Mouse (Mus musculus) heart, postnatal 14 days (tissue): ENCODE results near the gene Tcl1b5. TPM values are rescaled to one million over a fixed set of nuclear protein-coding genes. Genes with fewer than 3 reads are reported as not detected.
"Not testable (repeated sequence)": the region's sequence is repeated elsewhere in the genome, so short reads cannot be mapped to it uniquely, and the experiment has no call there.

ENCODE experiments used
- DNase-seq, 2 experiments: peaks; one replicate each; pipeline ENCODE4 v3.0.0; 2021 to 2022
- intact Hi-C: fragments of 180-260 bp; cut with DNase I; formaldehyde crosslinking; loops from one replicate; pipeline ENCODE4 v1.15.1; 2025
- long read RNA-seq, 2 experiments: library from polyadenylated mRNA; stranded (forward); transcript quantifications; one replicate each; pipeline ENCODE4 v2.0.0; 2021
- total RNA-seq, 2 experiments: library from RNA; stranded (reverse); gene quantifications; 2 replicates each; pipeline ENCODE4 v1.2.3; 2021

Gene Tcl1b5
- not detected for total RNA-seq
- long read RNA-seq, experiment 1, result 0 reads
- long read RNA-seq, experiment 2, result 0 reads

DNA sequence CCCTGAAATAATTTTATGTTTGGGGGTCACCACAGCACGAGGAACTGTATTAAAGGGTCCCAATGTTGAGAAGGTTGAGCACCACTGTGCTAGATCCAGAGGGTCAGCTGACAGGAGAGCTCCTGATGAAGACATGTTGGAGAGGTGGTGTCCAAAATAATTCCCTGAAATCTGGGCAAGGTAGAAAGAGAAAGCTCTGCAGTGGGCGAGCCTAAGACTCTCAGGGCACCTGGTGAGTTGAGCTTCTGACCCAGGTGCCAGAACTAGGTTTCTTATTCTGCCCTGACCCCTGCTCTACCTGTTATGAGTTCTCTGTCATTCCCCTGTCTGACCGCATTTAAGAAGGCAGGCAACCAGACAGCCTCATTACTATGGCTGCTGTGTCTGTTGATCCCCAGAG is at the start of gene Tcl1b5:
Tcl1b5 (plus strand) TSS at position 301 of the 400 bp plus-strand sequence.
- not testable (repeated sequence) for DNase-seq
- intact Hi-C loops, result loop anchor here (10.0 kb wide), 1 partner anchor 121 kb away; no protein-coding TSS in a partner anchor

DNA sequence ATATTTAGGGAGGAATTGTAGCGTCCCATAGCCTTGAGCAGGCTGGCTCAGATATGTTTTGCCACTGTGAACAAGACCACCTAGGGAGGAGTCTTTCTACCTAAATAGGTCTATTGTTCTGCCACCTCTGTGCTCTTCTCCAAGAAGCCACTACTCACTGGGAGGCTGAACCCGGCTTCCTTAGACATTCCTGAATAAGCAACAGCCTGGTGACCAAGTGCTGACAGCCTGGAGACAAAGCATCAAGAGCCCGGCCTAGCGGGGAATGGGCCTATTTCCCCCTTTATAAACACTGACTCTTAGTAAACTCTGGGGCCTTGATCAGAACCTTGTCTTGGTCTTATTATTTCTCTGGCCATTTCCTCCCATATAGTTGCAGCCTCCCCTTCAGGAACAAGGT is 49.6 kb upstream of the Tcl1b5 start:
- intact Hi-C loops, result no loop called here
- DNase-seq, result no peak

DNA sequence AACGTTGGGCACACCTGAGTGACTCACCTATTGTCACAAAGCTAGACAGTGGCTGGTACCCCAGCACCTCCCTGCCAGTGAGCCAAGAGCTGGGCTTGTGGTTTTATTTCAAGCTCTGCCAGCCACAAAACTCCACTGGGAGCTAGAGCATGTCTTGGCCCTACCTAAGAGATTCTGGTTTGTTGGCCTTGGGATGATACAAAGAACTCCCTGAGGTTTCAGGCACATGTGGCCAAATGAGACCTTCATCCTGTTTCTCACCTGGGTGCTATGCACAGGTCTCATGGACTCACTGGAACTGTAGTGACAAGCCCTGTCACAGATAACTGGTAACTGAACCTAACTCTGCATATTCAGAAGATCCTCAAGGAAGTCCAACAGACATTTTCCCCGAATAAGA is 48.5 kb upstream of the Tcl1b5 start:
- intact Hi-C loops, result no loop called here

DNA sequence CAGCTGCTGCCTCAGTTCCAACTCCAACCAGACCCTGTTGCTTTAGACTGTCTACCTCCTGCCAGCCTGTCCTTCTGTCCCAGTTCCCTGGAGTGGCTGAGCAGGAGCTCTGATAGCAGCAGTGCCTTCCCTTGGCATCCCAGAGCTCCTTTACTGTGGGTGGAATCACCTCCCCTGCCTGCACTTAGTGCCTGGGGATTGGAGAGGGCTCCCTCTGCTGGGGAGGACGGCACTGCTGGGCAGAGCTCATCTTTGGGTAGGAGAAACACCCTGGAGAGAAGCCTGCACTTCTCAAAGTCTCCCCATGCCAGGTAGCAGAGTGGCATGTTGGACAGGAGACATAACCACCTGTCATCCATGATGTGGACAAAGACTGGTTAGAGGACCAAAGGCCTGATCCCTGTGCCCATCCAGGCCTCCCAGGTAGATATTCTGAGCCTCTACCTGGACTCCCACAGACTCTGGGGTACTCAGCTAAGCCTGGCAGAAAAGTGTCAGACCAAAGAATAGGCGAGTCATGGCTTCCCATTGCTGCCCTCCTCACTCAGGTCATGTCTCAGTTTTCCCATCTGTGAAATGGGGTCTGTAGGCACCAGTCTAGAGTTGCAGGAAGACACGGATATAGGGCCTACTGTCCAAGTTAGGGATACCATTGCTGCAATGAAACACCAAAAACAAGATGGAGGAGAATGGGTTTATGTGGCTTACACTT is 46.5 kb upstream of the Tcl1b5 start:
- intact Hi-C loops, DNase-seq: not testable (repeated sequence)

More for the DNA sequence above, 48.5 kb upstream of the Tcl1b5 start:
- DNase-seq, result no peak

DNA sequence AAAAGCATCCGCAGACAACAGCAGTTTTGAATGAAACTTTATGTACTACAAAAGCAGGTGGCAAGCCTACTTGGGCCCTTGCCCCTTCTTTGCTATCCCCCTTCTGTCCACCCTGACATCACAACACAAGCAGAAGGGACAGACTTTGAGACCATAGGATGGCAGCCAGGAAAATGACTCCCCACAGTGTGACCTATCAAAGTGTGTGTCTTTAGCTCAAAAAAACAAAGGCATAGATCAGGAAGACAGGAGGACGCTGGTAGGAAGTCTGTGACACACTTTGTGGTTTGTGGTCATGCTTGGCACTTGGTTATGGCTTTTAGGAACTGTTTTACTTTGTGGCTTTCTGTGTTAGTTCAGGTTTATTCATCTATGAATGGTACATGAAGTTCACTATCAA is 42.0 kb upstream of the Tcl1b5 start:
- DNase-seq, intact Hi-C loops: not testable (repeated sequence)

DNA sequence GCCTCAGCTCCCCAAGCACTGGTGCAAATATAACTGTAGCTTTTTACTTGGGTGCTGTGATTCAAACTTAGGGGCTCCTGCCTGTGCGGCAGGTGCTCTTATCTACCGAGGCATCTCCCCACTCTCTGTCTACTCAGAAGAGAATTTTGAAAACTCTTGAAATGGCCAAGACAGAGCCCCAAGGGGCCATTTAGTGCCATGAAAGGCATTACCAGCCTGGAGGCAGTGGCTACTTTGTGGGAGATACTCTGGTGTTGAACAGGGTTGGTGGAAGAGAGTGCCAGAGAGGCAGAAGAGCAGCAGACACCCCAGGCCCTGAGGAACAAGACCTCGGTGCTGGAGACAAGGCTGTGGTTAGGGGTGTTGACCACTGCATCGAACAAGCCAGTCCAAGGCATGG is 41.3 kb upstream of the Tcl1b5 start:
- intact Hi-C loops, DNase-seq: not testable (repeated sequence)

DNA sequence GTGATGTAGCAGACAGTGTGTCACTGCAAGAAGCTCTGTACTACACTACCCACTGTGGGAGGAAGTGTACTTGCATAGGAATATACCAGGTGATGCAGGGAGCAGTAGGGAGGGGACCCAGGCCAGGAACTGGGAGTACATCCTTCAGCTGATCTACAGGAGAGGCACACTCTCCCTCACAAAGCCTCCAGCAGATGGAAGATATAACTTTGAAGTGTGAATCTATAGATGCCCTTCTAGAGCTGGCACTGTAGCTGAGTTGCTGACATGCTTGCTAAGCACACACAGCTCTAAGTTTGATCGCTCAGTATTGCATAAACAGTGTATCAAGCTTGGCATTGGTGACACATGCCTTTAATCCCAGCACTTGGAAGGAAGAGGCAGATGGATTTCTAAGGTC is 38.4 kb upstream of the Tcl1b5 start:
- intact Hi-C loops, DNase-seq: not testable (repeated sequence)

DNA sequence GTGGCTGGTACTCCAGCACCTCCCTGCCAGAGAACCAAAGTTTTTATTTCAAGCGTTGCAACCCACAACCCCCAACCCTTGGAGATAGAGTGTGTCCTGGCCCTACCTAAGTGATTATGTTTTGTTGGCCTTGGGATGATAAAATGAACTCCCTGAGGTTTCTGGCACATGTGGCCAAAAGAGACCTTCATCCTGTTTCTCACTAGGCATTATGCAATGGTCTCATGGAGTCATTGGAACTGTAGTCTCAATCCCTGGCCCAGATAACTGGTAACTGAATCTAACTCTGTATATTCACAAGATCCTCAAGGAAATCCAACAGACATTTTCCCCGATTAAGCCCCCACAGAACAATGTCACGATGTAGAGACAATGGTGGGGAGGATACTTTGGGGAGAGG is 33.0 kb upstream of the Tcl1b5 start:
- DNase-seq, result no peak
- intact Hi-C loops, result no loop called here

DNA sequence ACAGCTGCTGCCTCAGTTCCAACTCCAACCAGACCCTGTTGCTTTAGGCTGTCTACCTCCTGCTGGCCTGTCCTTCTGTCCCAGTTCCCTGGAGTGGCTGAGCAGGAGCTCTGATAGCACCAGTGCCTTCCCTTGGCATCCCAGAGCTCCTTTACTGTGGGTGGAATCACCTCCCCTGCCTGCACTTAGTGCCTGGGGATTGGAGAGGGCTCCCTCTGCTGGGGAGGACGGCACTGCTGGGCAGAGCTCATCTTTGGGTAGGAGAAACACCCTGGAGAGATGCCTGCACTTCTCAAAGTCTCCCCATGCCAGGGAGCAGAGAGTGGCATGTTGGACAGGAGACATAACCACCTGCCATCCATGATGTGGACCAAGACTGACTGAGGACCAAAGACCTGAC is 31.2 kb upstream of the Tcl1b5 start:
- DNase-seq, intact Hi-C loops: not testable (repeated sequence)

DNA sequence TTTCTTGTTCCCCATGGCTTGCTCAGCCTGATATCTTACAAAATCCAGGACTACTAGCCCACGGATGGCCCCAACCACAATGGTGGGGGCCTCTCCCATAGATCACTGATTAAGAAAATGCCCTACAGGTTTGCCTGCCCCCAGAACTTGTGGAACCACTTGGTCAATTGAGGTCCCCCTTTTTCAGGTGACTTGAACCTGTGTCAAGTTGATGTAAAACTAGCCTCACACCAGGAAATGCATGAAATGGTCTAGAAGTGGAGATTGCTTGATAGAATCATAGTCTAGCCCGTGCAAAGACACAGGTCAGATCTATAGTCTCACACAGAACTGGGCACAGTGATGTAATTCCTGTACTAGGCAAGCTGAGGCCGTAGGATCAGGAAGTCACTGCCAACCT is 30.4 kb upstream of the Tcl1b5 start, which contains the start of gene Tcl1b2:
Tcl1b2 (plus strand) TSS at position 301 of the 400 bp plus-strand sequence.
- intact Hi-C loops, result no loop called here
- no peak for DNase-seq

DNA sequence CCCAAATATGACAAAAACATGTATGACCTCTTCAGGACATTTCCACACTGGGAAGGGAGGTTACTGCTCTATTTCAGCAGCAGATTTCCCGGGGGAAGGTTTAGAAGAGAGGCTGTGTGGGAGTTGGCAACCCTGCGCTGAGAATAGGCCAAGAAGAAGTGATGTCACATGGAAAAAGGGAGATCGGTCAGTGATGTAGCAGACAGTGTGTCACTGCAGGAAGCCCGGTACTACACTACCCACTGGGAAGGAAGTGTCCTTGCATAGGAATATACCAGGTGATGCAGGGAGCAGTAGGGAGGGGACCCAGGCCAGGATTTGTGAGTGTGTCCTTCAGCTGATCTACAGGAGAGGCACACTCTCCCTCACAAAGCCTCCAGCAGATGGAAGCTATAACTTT is 20.9 kb upstream of the Tcl1b5 start:
- intact Hi-C loops, result not testable (repeated sequence)
- peak in 1 of 2 experiments; percentile 3 for DNase-seq

DNA sequence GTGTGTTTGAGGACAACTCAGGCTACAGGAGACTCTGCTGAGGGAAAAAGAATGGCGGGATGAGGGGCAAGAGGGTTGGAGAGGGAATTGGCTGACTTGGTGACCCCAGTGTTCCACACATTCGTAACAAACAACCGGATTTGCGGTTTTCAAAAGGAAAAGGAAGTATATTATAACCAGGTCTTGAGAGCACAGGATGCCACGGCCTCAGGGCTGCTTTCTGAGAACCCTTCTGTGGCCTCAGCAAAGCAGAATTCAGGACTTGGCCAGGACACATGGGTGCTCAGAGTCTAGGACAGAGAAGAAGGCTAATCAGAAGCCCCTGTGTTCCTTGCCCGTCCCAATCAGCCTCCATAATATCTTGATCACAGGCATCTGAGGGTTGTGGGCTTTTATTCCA is 17.3 kb upstream of the Tcl1b5 start:
- intact Hi-C loops, result no loop called here
- no peak for DNase-seq

DNA sequence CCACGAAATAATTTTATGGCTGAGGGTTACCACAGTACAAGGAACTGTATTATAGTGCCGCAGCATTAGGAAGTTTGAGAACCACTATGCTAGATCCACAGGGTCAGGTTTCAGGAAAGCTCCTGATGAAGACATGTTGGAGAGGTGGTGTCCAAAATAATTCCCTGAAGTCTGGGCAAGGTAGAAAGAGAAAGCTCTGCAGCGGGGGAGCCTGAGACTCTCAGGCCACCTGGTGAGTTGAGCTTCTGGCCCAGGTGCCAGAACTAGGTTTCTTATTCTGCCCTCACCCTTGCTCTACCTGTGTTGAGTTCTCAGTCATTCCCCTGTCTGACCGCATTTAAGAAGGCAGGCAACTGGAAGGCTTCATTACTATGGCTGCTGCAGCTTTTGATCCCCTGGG is 16.8 kb upstream of the Tcl1b5 start, which contains the start of gene Tcl1b1:
Tcl1b1 (plus strand) TSS at position 301 of the 400 bp plus-strand sequence.
- intact Hi-C loops, result no loop called here
- no peak for DNase-seq

DNA sequence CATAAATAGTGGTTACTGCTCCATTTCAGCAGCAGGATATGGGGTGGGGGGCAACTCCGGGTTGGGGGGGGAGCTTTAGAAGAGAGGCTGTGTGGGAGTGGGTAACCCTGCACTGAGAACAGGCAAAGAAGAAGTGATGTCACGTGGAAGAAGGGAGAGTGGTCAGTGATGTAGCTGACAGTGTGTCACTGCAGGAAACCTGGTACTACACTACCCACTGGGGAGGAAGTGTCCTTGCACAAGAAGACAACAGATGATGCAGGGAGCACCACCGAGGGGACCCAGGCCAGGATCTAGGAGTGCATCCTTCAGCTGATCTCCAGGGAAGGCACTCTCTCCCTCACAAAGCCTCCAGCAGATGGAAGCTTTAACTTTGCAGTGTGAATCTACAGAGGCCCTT is 9.4 kb upstream of the Tcl1b5 start:
- DNase-seq, result no peak
- intact Hi-C loops, result no loop called here

DNA sequence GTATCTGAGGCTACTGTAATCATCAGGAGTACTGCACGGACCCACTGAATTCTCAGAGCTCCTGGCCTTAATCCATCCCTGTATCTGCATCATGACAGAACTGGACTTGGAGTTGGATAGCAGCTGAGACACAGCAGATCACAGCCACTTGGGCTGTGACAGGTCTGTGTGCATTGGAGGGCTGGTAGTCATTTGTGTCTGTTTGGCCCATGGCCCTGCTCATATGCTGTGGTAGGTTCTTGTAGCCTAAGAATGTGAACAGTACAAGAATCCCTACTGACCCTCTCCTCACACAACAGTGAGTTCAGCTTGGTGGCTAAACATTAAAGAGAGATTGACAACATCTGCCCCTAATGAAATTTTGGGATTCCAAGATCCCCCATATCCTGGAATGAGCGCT is 2.8 kb upstream of the Tcl1b5 start:
- DNase-seq, result no peak
- intact Hi-C loops, result loop anchor here (10.0 kb wide), 1 partner anchor 119 kb away; no protein-coding TSS in a partner anchor

DNA sequence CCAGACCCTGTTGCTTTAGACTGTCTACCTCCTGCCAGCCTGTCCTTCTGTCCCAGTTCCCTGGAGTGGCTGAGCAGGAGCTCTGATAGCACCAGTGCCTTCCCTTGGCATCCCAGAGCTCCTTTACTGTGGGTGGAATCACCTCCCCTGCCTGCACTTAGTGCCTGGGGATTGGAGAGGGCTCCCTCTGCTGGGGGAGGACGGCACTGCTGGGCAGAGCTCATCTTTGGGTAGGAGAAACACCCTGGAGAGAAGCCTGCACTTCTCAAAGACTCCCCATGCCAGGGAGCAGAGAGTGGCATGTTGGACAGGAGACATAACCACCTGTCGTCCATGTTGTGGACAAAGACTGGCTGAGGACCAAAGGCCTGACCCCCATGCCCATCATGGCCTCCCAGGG is 1.8 kb upstream of the Tcl1b5 start:
- intact Hi-C loops, result loop anchor here (10.0 kb wide), 1 partner anchor 120 kb away; no protein-coding TSS in a partner anchor
- peak; percentile 48 to 68 for DNase-seq

DNA sequence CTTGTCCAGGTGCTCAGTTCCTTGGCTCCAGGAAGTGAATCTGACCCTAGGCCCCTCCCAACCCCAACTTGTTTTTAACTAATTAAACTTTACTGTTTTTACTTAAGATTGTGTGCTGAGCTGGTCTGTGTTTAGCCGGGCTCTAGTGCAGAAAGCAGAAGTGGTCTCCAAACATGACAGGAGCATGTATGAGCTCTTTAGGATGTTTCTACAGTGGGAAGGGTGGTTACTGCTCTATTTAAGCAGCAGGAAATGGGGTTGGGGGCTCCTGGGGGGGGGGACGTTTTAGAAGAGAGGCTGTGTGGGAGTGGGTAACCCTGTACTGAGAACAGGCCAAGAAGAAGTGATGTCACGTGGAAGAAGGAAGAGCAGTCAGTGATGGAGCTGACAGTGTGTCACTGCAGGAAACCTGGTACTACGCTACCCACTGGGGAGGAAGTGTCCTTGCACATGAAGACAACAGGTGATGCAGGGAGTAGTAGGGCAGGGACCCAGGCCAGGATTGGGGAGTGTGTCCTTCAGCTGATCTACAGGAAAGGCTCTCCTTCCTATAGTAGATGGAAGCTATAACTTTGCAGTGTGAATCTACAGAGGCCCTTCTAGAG is 5.0 kb downstream of the Tcl1b5 start:
- intact Hi-C loops, DNase-seq: not testable (repeated sequence)

DNA sequence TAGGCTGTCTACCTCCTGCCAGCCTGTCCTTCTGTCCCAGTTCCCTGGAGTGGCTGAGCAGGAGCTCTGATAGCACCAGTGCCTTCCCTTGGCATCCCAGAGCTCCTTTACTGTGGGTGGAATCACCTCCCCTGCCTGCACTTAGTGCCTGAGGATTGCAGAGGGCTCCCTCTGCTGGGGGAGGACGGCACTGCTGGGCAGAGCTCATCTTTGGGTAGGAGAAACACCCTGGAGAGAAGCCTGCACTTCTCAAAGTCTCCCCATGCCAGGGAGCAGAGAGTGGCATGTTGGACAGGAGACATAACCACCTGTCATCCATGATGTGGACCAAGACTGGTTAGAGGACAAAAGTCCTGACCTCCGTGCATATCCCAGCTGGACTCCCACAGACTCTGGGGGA is 12.8 kb downstream of the Tcl1b5 start:
- peak in 1 of 2 experiments; percentile 10 for DNase-seq

DNA sequence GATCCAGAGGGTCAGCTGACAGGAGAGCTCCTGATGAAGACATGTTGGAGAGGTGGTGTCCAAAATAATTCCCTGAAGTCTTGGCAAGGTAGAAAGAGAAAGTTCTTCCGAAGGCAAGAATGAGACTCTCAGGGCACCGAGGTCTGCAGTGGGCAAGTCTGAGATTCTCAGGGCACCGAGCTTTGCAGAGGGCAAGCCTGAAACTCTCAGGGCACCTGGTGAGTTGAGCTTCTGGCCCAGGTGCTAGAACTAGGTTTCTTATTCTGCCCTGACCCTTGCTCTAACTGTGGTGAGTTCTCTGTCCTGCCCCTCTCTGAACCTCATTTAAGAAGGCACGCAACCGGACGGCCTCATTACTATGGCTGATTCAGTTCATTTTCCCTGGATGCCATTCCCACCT is 14.6 kb downstream of the Tcl1b5 start, which contains the start of gene Tcl1b3:
Tcl1b3 (plus strand) TSS at position 301 of the 400 bp plus-strand sequence.
- DNase-seq, intact Hi-C loops: not testable (repeated sequence)

More for the DNA sequence above, 12.8 kb downstream of the Tcl1b5 start:
- intact Hi-C loops, result not testable (repeated sequence)

DNA sequence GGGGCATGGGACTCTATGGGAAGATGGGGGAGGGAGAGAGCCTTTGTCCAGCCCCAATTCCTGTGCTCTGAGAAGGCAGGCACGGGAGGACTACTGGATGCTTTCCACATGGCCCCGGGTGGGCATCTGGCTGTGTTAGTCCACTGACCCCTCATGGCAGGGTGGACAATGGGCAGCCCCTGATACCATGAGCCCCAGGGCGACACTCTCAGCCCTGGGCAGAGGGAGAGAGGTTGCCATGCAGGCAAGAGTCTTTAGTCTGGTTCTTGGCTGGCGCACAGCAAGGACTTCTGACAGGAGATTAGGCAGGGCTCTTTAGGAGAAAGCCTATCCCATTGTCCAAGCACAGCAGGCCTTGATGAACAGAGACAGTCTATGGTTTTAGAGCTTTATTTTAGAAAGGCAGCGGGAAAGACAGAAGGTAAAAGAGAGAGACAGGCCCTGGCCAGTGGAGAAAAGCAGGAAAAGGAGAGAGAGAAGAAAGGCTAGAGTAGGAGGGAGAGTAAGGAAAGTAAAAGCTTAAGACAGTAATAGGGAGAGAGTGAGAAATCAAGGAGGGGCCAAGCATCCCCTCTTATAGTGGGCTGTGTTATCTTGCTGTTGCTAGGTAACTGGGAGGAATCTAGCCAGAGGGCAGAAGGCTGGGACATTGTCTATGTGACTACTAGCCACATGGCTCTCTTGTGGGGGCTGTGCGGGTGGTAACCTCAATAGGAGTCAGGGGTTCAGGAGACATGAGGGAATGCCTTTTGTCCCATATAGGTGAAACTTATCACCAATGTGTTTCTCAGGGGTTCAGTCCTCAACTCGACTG is 23.7 kb downstream of the Tcl1b5 start:
- intact Hi-C loops, DNase-seq: not testable (repeated sequence)

DNA sequence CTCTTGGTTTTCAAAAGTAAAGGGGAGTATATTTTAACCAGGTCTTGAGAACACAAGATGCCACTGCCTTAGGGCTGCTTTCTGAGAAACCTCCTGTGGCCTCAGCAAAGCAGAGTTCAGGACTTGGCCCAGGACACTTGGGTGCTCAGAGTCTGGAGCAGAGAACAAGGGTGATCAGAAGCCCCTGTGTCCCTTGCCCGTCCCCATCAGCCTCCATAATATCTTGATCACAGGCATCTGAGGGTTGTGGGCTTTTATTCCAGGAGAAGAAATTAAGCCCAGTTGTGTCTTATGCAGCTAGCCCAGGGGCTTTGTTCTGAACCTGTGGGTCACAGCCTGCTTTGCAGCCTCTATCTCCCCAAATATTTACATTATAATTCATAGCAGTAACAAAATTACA is 25.5 kb downstream of the Tcl1b5 start, which contains the start of gene Tcl1b4:
Tcl1b4 (plus strand) TSS at position 301 of the 400 bp plus-strand sequence.
- DNase-seq, intact Hi-C loops: not testable (repeated sequence)
